Mouse (Mus musculus) lung, embryonic 15.5 days (tissue): Measurements from ENCODE around the gene Ncoa3. TPM values are rescaled to one million over a fixed set of nuclear protein-coding genes. Genes with fewer than 3 reads are reported as not detected.

ENCODE experiments used
- ATAC-seq: fragments of 200-750 bp; cut with Nextera tagmentation; 2 replicates; pipeline ENCODE4 v1.8.0; 2017; ENCODE audit warnings: moderate number of reproducible peaks, borderline replicate concordance; ENCODE audit not compliant: low FRiP score, low TSS enrichment; ENCODE audit errors: extremely low read depth
- H3K27ac ChIP-seq: fragments of 300-500 bp; sonication (generic); 2 replicates; pipeline ENCODE4 v1.5.1; 2015; ENCODE audit warnings: moderate library complexity, mild to moderate bottlenecking, inconsistent platforms
- H3K27me3 ChIP-seq: fragments of 300-500 bp; sonication (generic); 2 replicates; pipeline ENCODE4 v1.6.1; 2015; ENCODE audit warnings: inconsistent platforms
- H3K36me3 ChIP-seq: fragments of 300-500 bp; sonication (generic); 2 replicates; pipeline ENCODE4 v1.6.1; 2015; ENCODE audit warnings: inconsistent platforms
- H3K4me1 ChIP-seq: fragments of 300-500 bp; sonication (generic); 2 replicates; pipeline ENCODE4 v1.6.1; 2015; ENCODE audit warnings: inconsistent platforms
- H3K4me2 ChIP-seq: fragments of 300-500 bp; sonication (generic); 2 replicates; pipeline ENCODE4 v1.6.1; 2015; ENCODE audit warnings: inconsistent platforms, mild to moderate bottlenecking, moderate library complexity
- H3K4me3 ChIP-seq: fragments of 300-500 bp; sonication (generic); 2 replicates; pipeline ENCODE4 v1.5.1; 2015; ENCODE audit warnings: mild to moderate bottlenecking, inconsistent platforms
- H3K9ac ChIP-seq: fragments of 300-500 bp; sonication (generic); 2 replicates; pipeline ENCODE4 v1.6.1; 2015; ENCODE audit warnings: inconsistent platforms
- H3K9me3 ChIP-seq: fragments of 300-500 bp; sonication (generic); 2 replicates; pipeline ENCODE4 v1.6.1; 2016; ENCODE audit warnings: inconsistent platforms
- WGBS: fragments of 180-500 bp; shearing (Covaris S2); methylation state at CpG from one replicate; pipeline ENCODE4 v1.1.7; 2015; 5-methylcytosine and 5-hydroxymethylcytosine counted together
- polyA plus RNA-seq: library from polyadenylated mRNA; unstranded; fragments of >200 nt; fragmentation: Nextera tagmentation; extraction: Ambion mirVana; gene quantifications from 2 replicates; pipeline ENCODE4 v1.2.1, GENCODE M21; 2015

Gene Ncoa3
- polyA plus RNA-seq, 1 experiment from 2014 or later: 13.7 TPM

- Histone ChIP-seq H3K4me2 (no peak overlapping the region), H3K9ac (no peak overlapping the region), H3K4me3 (no peak overlapping the region), H3K36me3 (no peaks in the 10 kb centered on the region), H3K9me3 (no peaks in the 10 kb centered on the region), H3K27me3 (no peaks in the 10 kb centered on the region), H3K27ac (no peak overlapping the region), H3K4me1 (no peaks in the 10 kb centered on the region)
- 61% methylated on average over 3 of the region's 3 CpGs for WGBS
- no peak for ATAC-seq
Observed at GRCm38 (mm10) chr2:165976186-165976585, 16.2 kb upstream of the Ncoa3 start.

- no peaks in the 10 kb centered on the region for H3K9me3 ChIP-seq
- H3K4me1 ChIP-seq: no peaks in the 10 kb centered on the region
- H3K4me3 ChIP-seq: no peak overlapping the region
- no peak overlapping the region for H3K4me2 ChIP-seq
- 50% methylated on average over 5 of the region's 5 CpGs for WGBS
- no peaks in the 10 kb centered on the region for H3K27me3 ChIP-seq
- ATAC-seq: no peak
- H3K9ac ChIP-seq: no peak overlapping the region
- no peaks in the 10 kb centered on the region for H3K36me3 ChIP-seq
- H3K27ac ChIP-seq: no peak overlapping the region
Observed at GRCm38 (mm10) chr2:165976874-165977273, 15.6 kb upstream of the Ncoa3 start.

GRCm38 (mm10) chr2:165978119-165978518 lies 14.3 kb upstream of the Ncoa3 start:
- no peak overlapping the region for H3K9ac ChIP-seq
- no peaks in the 10 kb centered on the region for H3K4me1 ChIP-seq
- H3K9me3 ChIP-seq: no peaks in the 10 kb centered on the region
- no peak overlapping the region for H3K27ac ChIP-seq
- H3K4me3 ChIP-seq: no peak overlapping the region
- no peak overlapping the region for H3K4me2 ChIP-seq
- 93% methylated on average over 1 of the region's 1 CpGs for WGBS
- H3K36me3 ChIP-seq: no peaks in the 10 kb centered on the region
- H3K27me3 ChIP-seq: no peaks in the 10 kb centered on the region
- no peak for ATAC-seq

- ATAC-seq: no peak
- WGBS: 58% methylated on average over 6 of the region's 6 CpGs
- no peak overlapping the region for H3K27ac ChIP-seq
Observed at GRCm38 (mm10) chr2:165981248-165981977, 11.0 kb upstream of the Ncoa3 start.

DNA sequence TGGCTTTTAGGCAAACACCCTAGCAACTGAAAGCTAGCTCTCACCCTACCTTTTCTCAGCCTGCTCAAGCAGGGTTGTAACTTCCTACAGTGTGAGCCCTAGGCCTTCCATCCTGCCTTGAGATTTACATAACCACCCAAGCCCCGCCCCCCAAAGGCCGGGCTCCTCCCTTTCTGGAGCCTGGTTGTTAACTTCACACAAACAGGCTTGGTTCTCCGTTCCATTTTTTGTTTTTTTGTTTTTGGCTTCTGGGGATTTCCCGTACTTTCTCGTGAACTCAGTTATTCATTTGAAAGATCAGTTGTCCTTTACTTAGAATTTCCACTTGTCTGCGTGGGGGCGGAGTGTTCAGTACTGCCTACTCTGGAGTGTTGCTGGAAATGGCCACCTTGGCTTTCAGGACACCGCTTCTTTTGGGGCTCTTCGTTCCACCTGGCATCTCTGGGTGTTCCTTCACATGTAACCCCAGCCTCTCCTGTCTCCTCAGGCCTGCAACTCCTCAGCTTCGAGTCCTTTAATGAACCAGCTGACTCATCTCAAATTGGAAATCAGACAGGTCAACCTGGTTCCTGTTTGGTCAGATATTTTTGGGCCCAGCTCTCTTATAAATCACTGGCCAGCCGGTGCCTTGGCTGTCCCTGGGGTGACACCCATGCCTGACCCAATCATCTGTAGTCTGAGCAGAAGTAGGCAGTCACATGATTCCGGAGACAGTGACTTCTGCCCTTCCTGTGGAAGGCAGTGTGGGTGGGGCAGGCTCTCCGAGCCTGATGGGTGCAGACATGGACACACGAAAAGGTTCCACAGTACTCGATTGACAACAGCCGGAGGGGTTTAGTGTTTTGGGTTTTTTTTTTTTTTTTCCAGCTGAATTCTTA lies 9.7 kb upstream of the Ncoa3 start:
- Histone ChIP-seq H3K36me3 (no peaks in the 10 kb centered on the region), H3K9ac (no peak overlapping the region), H3K4me2 (no peak overlapping the region), H3K27me3 (no peaks in the 10 kb centered on the region), H3K4me1 (peaks cover 6% of the 10 kb centered on the region), H3K27ac (0 out of 2 replicates have a peak overlapping the region, but pooled peaks have one; percentile 10), H3K4me3 (no peak overlapping the region), H3K9me3 (no peaks in the 10 kb centered on the region)
- WGBS: 48% methylated on average over 16 of the region's 16 CpGs
- ATAC-seq: no peak; the same call in 1 of the 2 replicates

More at GRCm38 (mm10) chr2:165981248-165981977, 11.0 kb upstream of the Ncoa3 start:
- Histone ChIP-seq H3K4me1 (no peaks in the 10 kb centered on the region), H3K4me3 (no peak overlapping the region), H3K36me3 (no peaks in the 10 kb centered on the region), H3K27me3 (no peaks in the 10 kb centered on the region), H3K4me2 (no peak overlapping the region), H3K9me3 (no peaks in the 10 kb centered on the region), H3K9ac (no peak overlapping the region)

- ATAC-seq: no peak
- Histone ChIP-seq H3K27me3 (no peaks in the 10 kb centered on the region), H3K9ac (no peak overlapping the region), H3K27ac (no peak overlapping the region), H3K4me1 (peaks cover 6% of the 10 kb centered on the region), H3K9me3 (no peaks in the 10 kb centered on the region), H3K4me3 (no peak overlapping the region), H3K36me3 (no peaks in the 10 kb centered on the region), H3K4me2 (no peak overlapping the region)
- 95% methylated on average over 1 of the region's 1 CpGs for WGBS
Observed at GRCm38 (mm10) chr2:165984318-165984717, 8.1 kb upstream of the Ncoa3 start.

DNA sequence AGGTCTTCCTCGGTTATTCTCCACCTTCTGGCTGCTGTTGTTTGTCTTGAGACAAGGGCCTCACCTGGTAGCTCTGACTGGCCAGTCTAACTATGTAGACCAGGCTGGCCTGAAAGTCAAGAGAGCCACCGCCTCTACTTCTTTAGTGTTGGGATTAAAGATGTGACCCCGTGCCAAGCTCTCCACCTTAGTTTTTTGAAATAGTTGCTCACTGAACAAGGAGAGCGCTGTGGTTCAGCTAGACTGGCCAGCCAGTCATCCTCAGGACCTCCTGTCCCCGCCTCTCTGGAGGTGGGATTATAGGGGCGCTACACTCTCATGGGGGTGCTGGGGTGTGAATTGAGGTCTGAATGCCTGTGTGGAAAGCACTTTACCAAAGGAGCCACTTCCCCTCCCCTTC lies 7.5 kb upstream of the Ncoa3 start:
- no peak overlapping the region for H3K4me2 ChIP-seq
- no peak overlapping the region for H3K4me3 ChIP-seq
- no peaks in the 10 kb centered on the region for H3K36me3 ChIP-seq
- H3K9me3 ChIP-seq: no peaks in the 10 kb centered on the region
- H3K4me1 ChIP-seq: peaks cover 6% of the 10 kb centered on the region
- H3K27ac ChIP-seq: no peak overlapping the region
- no peak for ATAC-seq
- H3K9ac ChIP-seq: no peak overlapping the region
- 84% methylated on average over 6 of the region's 6 CpGs for WGBS
- H3K27me3 ChIP-seq: no peaks in the 10 kb centered on the region

- H3K4me1 ChIP-seq: peaks cover 6% of the 10 kb centered on the region
- no peaks in the 10 kb centered on the region for H3K9me3 ChIP-seq
- 82% methylated on average over 11 of the region's 11 CpGs for WGBS
- no peak overlapping the region for H3K4me2 ChIP-seq
- no peak overlapping the region for H3K4me3 ChIP-seq
- no peak overlapping the region for H3K9ac ChIP-seq
- no peaks in the 10 kb centered on the region for H3K36me3 ChIP-seq
- ATAC-seq: no peak
- H3K27ac ChIP-seq: no peak overlapping the region
- H3K27me3 ChIP-seq: no peaks in the 10 kb centered on the region
Observed at GRCm38 (mm10) chr2:165985581-165985980, 6.9 kb upstream of the Ncoa3 start.

- Histone ChIP-seq H3K27ac (peak overlapping the region; percentile 92), H3K27me3 (no peaks in the 10 kb centered on the region), H3K4me2 (peak overlapping the region; percentile 79), H3K9ac (peak overlapping the region; percentile 57), H3K4me1 (peaks cover 8% of the 10 kb centered on the region), H3K9me3 (no peaks in the 10 kb centered on the region), H3K36me3 (no peaks in the 10 kb centered on the region), H3K4me3 (peak overlapping the region; percentile 48)
- 4% methylated on average over 23 of the region's 23 CpGs for WGBS
- peak; percentile 65 for ATAC-seq
Observed at GRCm38 (mm10) chr2:165986921-165987453, 5.4 kb upstream of the Ncoa3 start.

DNA sequence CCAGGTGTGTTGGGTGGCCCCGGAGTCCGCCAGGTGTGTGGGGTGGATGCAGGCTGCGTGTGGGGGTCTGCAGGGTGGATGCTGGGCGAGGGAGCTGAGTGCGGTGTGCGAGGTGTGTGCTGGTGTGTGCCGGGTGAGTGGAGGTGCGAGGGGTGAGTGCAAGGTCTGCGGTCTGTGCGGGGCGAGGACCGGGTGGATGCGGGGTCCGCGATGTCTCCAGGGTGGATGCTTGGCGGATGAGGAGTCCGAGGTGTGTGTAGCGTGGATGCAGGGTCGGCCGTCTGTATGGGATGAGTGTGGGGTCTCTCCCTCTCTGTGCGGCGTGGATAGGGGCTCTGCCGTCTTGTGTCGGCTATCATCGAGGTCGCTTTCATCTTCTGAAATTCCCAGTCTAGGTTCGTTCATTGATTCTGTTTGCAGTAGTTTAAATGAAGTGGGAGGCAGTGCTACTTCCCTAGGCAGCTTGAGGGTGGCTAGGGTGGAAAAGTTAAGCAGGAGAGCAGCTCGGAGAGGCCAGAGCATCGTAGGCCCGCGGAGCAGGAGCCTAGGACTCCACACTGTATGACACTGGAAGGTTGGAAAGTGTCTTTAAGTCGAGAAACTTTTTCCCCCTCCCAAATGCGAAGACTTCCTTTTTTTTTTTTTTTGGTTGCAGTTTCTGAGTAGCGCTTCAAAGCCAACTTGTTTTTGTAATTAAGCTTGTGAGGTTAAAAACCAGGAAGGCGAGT lies 901 bp downstream of the Ncoa3 start:
- Histone ChIP-seq H3K4me2 (peak overlapping the region; percentile 97), H3K27ac (peak overlapping the region; percentile 85; the same call in 1 of the 2 replicates), H3K27me3 (no peaks in the 10 kb centered on the region), H3K9ac (peak overlapping the region; percentile 97), H3K9me3 (no peaks in the 10 kb centered on the region), H3K4me1 (peaks cover 11% of the 10 kb centered on the region; the same call in 1 of the 2 replicates), H3K4me3 (peak overlapping the region; percentile 86), H3K36me3 (no peaks in the 10 kb centered on the region)
- WGBS: 3% methylated on average over 35 of the region's 35 CpGs
- ATAC-seq: peak; percentile 52; the same call in 1 of the 2 replicates

- Histone ChIP-seq H3K27ac (no peak overlapping the region), H3K4me3 (no peak overlapping the region)
- WGBS: 88% methylated on average over 4 of the region's 4 CpGs
Observed at GRCm38 (mm10) chr2:165994341-165994740, 1.9 kb downstream of the Ncoa3 start.

More at GRCm38 (mm10) chr2:165994341-165994740, 1.9 kb downstream of the Ncoa3 start:
- no peak overlapping the region for H3K4me2 ChIP-seq
- no peak overlapping the region for H3K9ac ChIP-seq
- no peaks in the 10 kb centered on the region for H3K36me3 ChIP-seq
- ATAC-seq: no peak
- no peaks in the 10 kb centered on the region for H3K27me3 ChIP-seq
- H3K9me3 ChIP-seq: no peaks in the 10 kb centered on the region
- H3K4me1 ChIP-seq: peaks cover 19% of the 10 kb centered on the region
